Comparison of ENCODE assay signal across 7 mouse cellular contexts in the genomic region with DNA sequence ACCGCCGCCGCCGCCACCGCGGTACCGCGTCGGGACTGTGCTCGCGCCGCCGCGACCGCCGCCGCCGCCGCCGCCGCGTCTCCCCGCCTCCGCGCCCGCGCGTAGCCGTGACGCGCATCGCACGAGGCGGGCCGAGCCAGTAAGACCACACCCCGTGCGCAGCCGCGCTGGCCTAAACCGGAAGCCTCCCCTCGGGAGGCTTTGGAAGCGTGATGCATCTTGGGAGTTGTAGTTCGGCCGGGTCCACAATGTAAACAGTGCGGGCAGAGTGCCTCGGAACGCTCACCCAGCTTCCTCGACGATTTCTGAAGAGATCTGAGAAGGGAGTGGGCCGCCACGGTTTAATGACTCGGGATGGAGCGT. TPM values are rescaled to one million over a fixed set of nuclear protein-coding genes. Genes with fewer than 3 reads are reported as not detected.
A peak's percentile ranks its signal among the peaks of the same experiment; 100 is the strongest.
DNase-seq lines count a peak whose midpoint lies in the region; ATAC-seq lines count a peak whose summit lies in the region.

No protein-coding gene starts in this region.

- H3K4me2 ChIP-seq in midbrain, embryonic 13.5 days (replicated peaks): peak overlapping the region; percentile 80

- H3K27ac ChIP-seq in limb, embryonic 10.5 days: peak overlapping the region; percentile 96
- peak overlapping the region; percentile 94 for H3K27ac ChIP-seq in midbrain, embryonic 13.5 days

- under 1% methylated on average over 48 of the region's 53 CpGs for WGBS in limb, embryonic 10.5 days
- WGBS in midbrain, embryonic 13.5 days: 0% methylated on average over 25 of the region's 53 CpGs

- no peaks in the 10 kb centered on the region for H3K27me3 ChIP-seq in limb, embryonic 10.5 days (ENCODE audit: low read depth, poor library complexity, severe bottlenecking)
- no peaks in the 10 kb centered on the region for H3K27me3 ChIP-seq in midbrain, embryonic 13.5 days

- H3K4me3 ChIP-seq in limb, embryonic 10.5 days: peak overlapping the region; percentile 92
- H3K4me3 ChIP-seq in midbrain, embryonic 13.5 days (replicated peaks): peak overlapping the region; percentile 77

- H3K9ac ChIP-seq in midbrain, embryonic 13.5 days (replicated peaks): peak overlapping the region; percentile 88

- no peaks in the 10 kb centered on the region for H3K36me3 ChIP-seq in limb, embryonic 10.5 days
- H3K36me3 ChIP-seq in midbrain, embryonic 13.5 days: no peaks in the 10 kb centered on the region

- ATAC-seq in granulocyte monocyte progenitor cell, adult 5-6 weeks (replicated peaks; ENCODE audit: poor library complexity, severe bottlenecking): peak; percentile 91
- peak; percentile 99 for ATAC-seq in midbrain, embryonic 13.5 days

- H3K4me1 ChIP-seq in limb, embryonic 10.5 days: peaks cover 23% of the 10 kb centered on the region
- peaks cover 32% of the 10 kb centered on the region for H3K4me1 ChIP-seq in midbrain, embryonic 13.5 days (replicated peaks)

- H3K9me3 ChIP-seq in limb, embryonic 10.5 days (replicated peaks): no peaks in the 10 kb centered on the region
- H3K9me3 ChIP-seq in midbrain, embryonic 13.5 days: no peaks in the 10 kb centered on the region

- DNase-seq in adrenal gland, adult 8-10 months: peak; percentile 94
- DNase-seq in embryo, embryonic 9.5 days (ENCODE audit: extremely low spot score): peak; percentile 92
- DNase-seq in kidney, adult 11 months: peak; percentile 95
- peak; percentile 95 for DNase-seq in limb, embryonic 10.5 days (ENCODE audit: low spot score)
- peak; percentile 93 for DNase-seq in spleen, adult 12 weeks (ENCODE audit: low spot score)

RNA-seq across cellular contexts. Expression of gene Adipor2, which starts 28.9 kb away (rescaled TPM):
- total RNA-seq in adrenal gland, adult 8-10 months (2022): 100 to 1,000 TPM in 3 of 4 experiments, 10 to 100 TPM in 1; 81.4 to 148 (median 128) TPM
- total RNA-seq in granulocyte monocyte progenitor cell, adult 5-6 weeks (2014; fragmentation: Nextera tagmentation): 58.4 and 62.3 TPM in 2 replicates
- total RNA-seq in granulocyte monocyte progenitor cell, adult 5-6 weeks (2017): 75.4 and 85.1 TPM in 2 replicates
- 27.8 and 29.4 TPM in 2 replicates for polyA plus RNA-seq in limb, embryonic 10.5 days (2016; fragmentation: Nextera tagmentation; extraction: Ambion mirVana)
- polyA plus RNA-seq in midbrain, embryonic 13.5 days (2015; fragmentation: Nextera tagmentation; extraction: Ambion mirVana): 38.1 and 39.9 TPM in 2 replicates

RNA-seq across cellular contexts. Expression of gene Lrtm2, which starts 58.1 kb away (rescaled TPM):
- total RNA-seq in adrenal gland, adult 8-10 months (2022): under 1 TPM in 3 of 4 experiments, not detected in 1; 0.17 to 0.34 (median 0.24) TPM
- total RNA-seq in granulocyte monocyte progenitor cell, adult 5-6 weeks (2014; fragmentation: Nextera tagmentation): 0.81 and 0.99 TPM in 2 replicates
- total RNA-seq in granulocyte monocyte progenitor cell, adult 5-6 weeks (2017): not detected in 2 replicates
- not detected in 2 replicates for polyA plus RNA-seq in limb, embryonic 10.5 days (2016; fragmentation: Nextera tagmentation; extraction: Ambion mirVana)
- 3.6 and 3.8 TPM in 2 replicates for polyA plus RNA-seq in midbrain, embryonic 13.5 days (2015; fragmentation: Nextera tagmentation; extraction: Ambion mirVana)

Comparison
In these comparisons a context has a peak if more than half of its experiments do, and no peak if none do; other contexts are left out.
1. Peak in every context shown above with its lines: DNase-seq, ATAC-seq, H3K4me3 ChIP-seq and H3K27ac ChIP-seq.